Mouse (Mus musculus): ENCODE results near the gene Csrp3. TPM values are rescaled to one million over a fixed set of nuclear protein-coding genes. Genes with fewer than 3 reads are reported as not detected.

The Csrp3 gene
- total and polyA plus RNA-seq, 3 experiments = not detected

- Histone ChIP-seq H3K4me3 (ENCODE audit: low read depth, low read length) (no peak overlapping the region), H3K36me3 (replicated peaks) (peaks cover 96% of the 10 kb centered on the region), H3K27me3 (ENCODE audit: insufficient read depth, low read length) (no peaks in the 10 kb centered on the region), H3K9me3 (replicated peaks) (no peaks in the 10 kb centered on the region), H3K4me1 (ENCODE audit: insufficient read depth, low read depth, low read length) (peaks cover 9% of the 10 kb centered on the region; the same call in 1 of the 2 replicates)
- ATAC-seq (ENCODE audit: extremely low read depth, insufficient number of reproducible peaks, low FRiP score, poor library complexity, severe bottlenecking) (no peak), DNase-seq (ENCODE audit: low spot score) (no peak)
- TF ChIP-seq TAL1 (conservative IDR thresholded peaks at IDR 0.05; ENCODE audit: low read depth, low read length) (no peak), CTCF (IDR thresholded peaks at IDR 0.05; ENCODE audit: low read depth, low read length) (no peak), POLR2AphosphoS5 (IDR thresholded peaks at IDR 0.05; ENCODE audit: insufficient replicate concordance, low read depth, low read length) (no peak), GATA1 (IDR thresholded peaks at IDR 0.05; ENCODE audit: borderline replicate concordance, low read length) (no peak), GATA2 (IDR thresholded peaks at IDR 0.05; ENCODE audit: borderline replicate concordance, low read depth, low read length) (no peak)
Measured at GRCm38 (mm10) chr7:48871292-48871691, 23.5 kb upstream of the Csrp3 start.

GRCm38 (mm10) chr7:48870579-48871180 lies 22.8 kb upstream of the Csrp3 start:
- Histone ChIP-seq H3K9me3 (replicated peaks) (no peaks in the 10 kb centered on the region), H3K4me3 (ENCODE audit: low read depth, low read length) (no peak overlapping the region), H3K4me1 (ENCODE audit: insufficient read depth, low read depth, low read length) (peaks cover 14% of the 10 kb centered on the region), H3K36me3 (replicated peaks) (peaks cover 95% of the 10 kb centered on the region), H3K27me3 (ENCODE audit: insufficient read depth, low read length) (no peaks in the 10 kb centered on the region)
- DNase-seq (ENCODE audit: low spot score) = no peak
- no peak for ATAC-seq (ENCODE audit: extremely low read depth, insufficient number of reproducible peaks, low FRiP score, poor library complexity, severe bottlenecking)
- TF ChIP-seq TAL1 (conservative IDR thresholded peaks at IDR 0.05; ENCODE audit: low read depth, low read length) (no peak), CTCF (IDR thresholded peaks at IDR 0.05; ENCODE audit: low read depth, low read length) (no peak), GATA2 (IDR thresholded peaks at IDR 0.05; ENCODE audit: borderline replicate concordance, low read depth, low read length) (no peak), GATA1 (IDR thresholded peaks at IDR 0.05; ENCODE audit: borderline replicate concordance, low read length) (no peak), POLR2AphosphoS5 (IDR thresholded peaks at IDR 0.05; ENCODE audit: insufficient replicate concordance, low read depth, low read length) (no peak)

GRCm38 (mm10) chr7:48870144-48870543 lies 22.3 kb upstream of the Csrp3 start:
- DNase-seq (ENCODE audit: low spot score) = no peak
- ATAC-seq (ENCODE audit: extremely low read depth, insufficient number of reproducible peaks, low FRiP score, poor library complexity, severe bottlenecking) = no peak
- Histone ChIP-seq H3K27me3 (ENCODE audit: insufficient read depth, low read length) (no peaks in the 10 kb centered on the region), H3K9me3 (replicated peaks) (no peaks in the 10 kb centered on the region), H3K36me3 (replicated peaks) (peaks cover 95% of the 10 kb centered on the region), H3K4me1 (ENCODE audit: insufficient read depth, low read depth, low read length) (peaks cover 19% of the 10 kb centered on the region), H3K4me3 (ENCODE audit: low read depth, low read length) (no peak overlapping the region)
- no peak for TF ChIP-seq TAL1 (conservative IDR thresholded peaks at IDR 0.05; ENCODE audit: low read depth, low read length)
- TF ChIP-seq CTCF (IDR thresholded peaks at IDR 0.05; ENCODE audit: low read depth, low read length) = no peak
- no peak for TF ChIP-seq POLR2AphosphoS5 (IDR thresholded peaks at IDR 0.05; ENCODE audit: insufficient replicate concordance, low read depth, low read length)
- no peak for TF ChIP-seq GATA2 (IDR thresholded peaks at IDR 0.05; ENCODE audit: borderline replicate concordance, low read depth, low read length)
- no peak for TF ChIP-seq GATA1 (IDR thresholded peaks at IDR 0.05; ENCODE audit: borderline replicate concordance, low read length)

GRCm38 (mm10) chr7:48867576-48867975 lies 19.7 kb upstream of the Csrp3 start:
- no peak overlapping the region for H3K4me3 ChIP-seq (ENCODE audit: low read depth, low read length)
- peaks cover 85% of the 10 kb centered on the region for H3K36me3 ChIP-seq (replicated peaks)

GRCm38 (mm10) chr7:48864671-48865458 lies 17.0 kb upstream of the Csrp3 start:
- Histone ChIP-seq H3K36me3 (replicated peaks) (peaks cover 61% of the 10 kb centered on the region), H3K4me1 (ENCODE audit: insufficient read depth, low read depth, low read length) (peaks cover 31% of the 10 kb centered on the region), H3K27me3 (ENCODE audit: insufficient read depth, low read length) (no peaks in the 10 kb centered on the region), H3K4me3 (ENCODE audit: low read depth, low read length) (no peak overlapping the region), H3K9me3 (replicated peaks) (no peaks in the 10 kb centered on the region)
- TF ChIP-seq GATA2 (IDR thresholded peaks at IDR 0.05; ENCODE audit: borderline replicate concordance, low read depth, low read length) (no peak), GATA1 (IDR thresholded peaks at IDR 0.05; ENCODE audit: borderline replicate concordance, low read length) (no peak), TAL1 (conservative IDR thresholded peaks at IDR 0.05; ENCODE audit: low read depth, low read length) (no peak), CTCF (IDR thresholded peaks at IDR 0.05; ENCODE audit: low read depth, low read length) (no peak), POLR2AphosphoS5 (IDR thresholded peaks at IDR 0.05; ENCODE audit: insufficient replicate concordance, low read depth, low read length) (no peak)
- DNase-seq (ENCODE audit: low spot score) (peak; percentile 39), ATAC-seq (ENCODE audit: extremely low read depth, insufficient number of reproducible peaks, low FRiP score, poor library complexity, severe bottlenecking) (peak; percentile 54)

More at GRCm38 (mm10) chr7:48867576-48867975, 19.7 kb upstream of the Csrp3 start:
- Histone ChIP-seq H3K9me3 (replicated peaks) (no peaks in the 10 kb centered on the region), H3K4me1 (ENCODE audit: insufficient read depth, low read depth, low read length) (peaks cover 35% of the 10 kb centered on the region), H3K27me3 (ENCODE audit: insufficient read depth, low read length) (no peaks in the 10 kb centered on the region)
- TF ChIP-seq TAL1 (conservative IDR thresholded peaks at IDR 0.05; ENCODE audit: low read depth, low read length) (no peak), GATA2 (IDR thresholded peaks at IDR 0.05; ENCODE audit: borderline replicate concordance, low read depth, low read length) (no peak)
- ATAC-seq (ENCODE audit: extremely low read depth, insufficient number of reproducible peaks, low FRiP score, poor library complexity, severe bottlenecking) = no peak
- DNase-seq (ENCODE audit: low spot score) = no peak

- Histone ChIP-seq H3K36me3 (replicated peaks) (peaks cover 54% of the 10 kb centered on the region), H3K4me1 (ENCODE audit: insufficient read depth, low read depth, low read length) (peaks cover 31% of the 10 kb centered on the region)
Measured at GRCm38 (mm10) chr7:48864199-48864598, 16.4 kb upstream of the Csrp3 start.

More at GRCm38 (mm10) chr7:48864199-48864598, 16.4 kb upstream of the Csrp3 start:
- H3K27me3 ChIP-seq (ENCODE audit: insufficient read depth, low read length) = no peaks in the 10 kb centered on the region
- no peak for DNase-seq (ENCODE audit: low spot score)
- TF ChIP-seq GATA2 (IDR thresholded peaks at IDR 0.05; ENCODE audit: borderline replicate concordance, low read depth, low read length) (no peak), GATA1 (IDR thresholded peaks at IDR 0.05; ENCODE audit: borderline replicate concordance, low read length) (no peak), POLR2AphosphoS5 (IDR thresholded peaks at IDR 0.05; ENCODE audit: insufficient replicate concordance, low read depth, low read length) (no peak), CTCF (IDR thresholded peaks at IDR 0.05; ENCODE audit: low read depth, low read length) (no peak), TAL1 (conservative IDR thresholded peaks at IDR 0.05; ENCODE audit: low read depth, low read length) (no peak)
- no peaks in the 10 kb centered on the region for H3K9me3 ChIP-seq (replicated peaks)
- ATAC-seq (ENCODE audit: extremely low read depth, insufficient number of reproducible peaks, low FRiP score, poor library complexity, severe bottlenecking) = no peak
- no peak overlapping the region for H3K4me3 ChIP-seq (ENCODE audit: low read depth, low read length)
